Mouse (Mus musculus) limb, embryonic 15.5 days (tissue): ENCODE results near the gene Nfatc2. TPM values are rescaled to one million over a fixed set of nuclear protein-coding genes. Genes with fewer than 3 reads are reported as not detected.
A peak's percentile ranks its signal among the peaks of the same experiment; 100 is the strongest.

Experiments
- ATAC-seq: fragments of 200-750 bp; cut with Nextera tagmentation; 2 replicates; pipeline ENCODE4 v1.8.0; 2017; ENCODE audit warnings: low read depth, moderate TSS enrichment; ENCODE audit not compliant: insufficient number of reproducible peaks, low FRiP score, low TSS enrichment
- H3K27ac ChIP-seq: fragments of 300-500 bp; sonication (generic); 2 replicates; pipeline ENCODE4 v1.5.1; 2015; ENCODE audit warnings: moderate library complexity, mild to moderate bottlenecking, inconsistent platforms
- H3K27me3 ChIP-seq: fragments of 300-500 bp; sonication (generic); 2 replicates; pipeline ENCODE4 v1.6.1; 2015; ENCODE audit warnings: inconsistent platforms
- H3K36me3 ChIP-seq: fragments of 300-500 bp; sonication (generic); 2 replicates; pipeline ENCODE4 v1.6.1; 2015; ENCODE audit warnings: inconsistent platforms
- H3K4me1 ChIP-seq: fragments of 300-500 bp; sonication (generic); 2 replicates; pipeline ENCODE4 v1.6.1; 2015; ENCODE audit warnings: inconsistent platforms
- H3K4me2 ChIP-seq: fragments of 300-500 bp; sonication (generic); 2 replicates; pipeline ENCODE4 v1.6.1; 2015; ENCODE audit warnings: mild to moderate bottlenecking, inconsistent platforms
- H3K4me3 ChIP-seq: fragments of 300-500 bp; sonication (generic); 2 replicates; pipeline ENCODE4 v1.5.1; 2015; ENCODE audit warnings: mild to moderate bottlenecking, inconsistent platforms
- H3K9ac ChIP-seq: fragments of 300-500 bp; sonication (generic); 2 replicates; pipeline ENCODE4 v1.6.1; 2015; ENCODE audit warnings: inconsistent platforms
- H3K9me3 ChIP-seq: fragments of 300-500 bp; sonication (generic); 2 replicates; pipeline ENCODE4 v1.6.1; 2016; ENCODE audit warnings: inconsistent platforms
- WGBS: fragments of 180-500 bp; shearing (Covaris S2); methylation state at CpG from one replicate; pipeline ENCODE4 v1.1.7; 2015; 5-methylcytosine and 5-hydroxymethylcytosine counted together
- polyA plus RNA-seq: library from polyadenylated mRNA; unstranded; fragments of >200 nt; fragmentation: Nextera tagmentation; extraction: Ambion mirVana; gene quantifications from 2 replicates; pipeline ENCODE4 v1.2.1, GENCODE M21; 2015

The Nfatc2 gene
- polyA plus RNA-seq = 6.2 and 8.9 TPM in 2 replicates

DNA sequence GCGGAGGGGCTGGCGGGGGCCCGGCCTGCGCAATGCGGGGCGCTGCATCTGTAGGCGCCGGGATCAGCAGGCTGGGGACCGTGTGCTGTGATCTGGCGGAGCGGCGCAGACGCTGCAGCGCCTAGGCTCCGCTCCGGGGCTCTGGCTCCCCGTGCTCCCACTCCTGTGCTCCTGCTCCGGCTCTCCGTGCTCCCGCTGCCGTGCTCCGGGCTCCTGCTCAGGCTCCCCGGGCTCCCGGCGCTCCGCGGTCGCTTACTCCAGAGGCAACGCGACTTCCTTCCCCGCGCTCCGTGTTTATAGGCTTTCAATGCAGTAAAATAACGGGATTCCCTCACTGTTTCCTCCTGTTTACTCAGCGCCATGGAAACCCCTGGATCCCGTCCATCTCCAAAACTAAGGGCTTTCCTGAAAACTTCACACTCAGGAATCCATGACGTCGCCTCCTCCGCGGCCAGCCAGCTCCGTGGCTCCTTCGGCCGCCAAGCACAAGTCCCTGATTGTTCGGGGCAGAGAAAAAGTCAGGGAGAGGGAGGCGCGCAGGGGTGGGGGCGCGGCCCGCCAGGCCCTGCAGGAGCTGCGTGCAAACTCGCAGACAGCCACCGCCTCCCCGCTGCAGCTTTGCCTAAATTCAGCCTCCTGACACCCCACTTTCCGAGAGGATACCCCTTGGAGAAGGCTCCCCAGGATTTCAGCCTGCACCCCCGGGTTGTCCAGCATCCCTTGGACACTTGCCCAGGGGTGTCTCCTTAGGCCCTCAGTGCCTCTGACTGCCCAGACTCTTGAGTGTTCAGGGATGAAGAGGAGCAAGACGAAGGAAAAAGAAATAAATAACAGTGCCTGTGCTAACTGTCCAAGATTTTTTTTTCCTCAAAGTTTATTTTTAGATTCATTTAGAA lies at the start of gene Nfatc2:
Nfatc2 (minus strand) TSS at position 167 of the 896 bp plus-strand sequence.
- H3K4me1 ChIP-seq = peaks cover 64% of the 10 kb centered on the region
- peaks cover 28% of the 10 kb centered on the region for H3K27me3 ChIP-seq
- peak within 1 kb of the TSS; percentile 92 for H3K27ac ChIP-seq
- H3K36me3 ChIP-seq = no peaks in the 10 kb centered on the region
- H3K4me3 ChIP-seq = peak within 1 kb of the TSS; percentile 63
- peak within 1 kb of the TSS; percentile 91 for H3K4me2 ChIP-seq
- H3K9me3 ChIP-seq = no peaks in the 10 kb centered on the region
- peak; percentile 77 for ATAC-seq
- peak within 1 kb of the TSS; percentile 75 for H3K9ac ChIP-seq
- 1% methylated on average over 54 of the region's 56 CpGs for WGBS

DNA sequence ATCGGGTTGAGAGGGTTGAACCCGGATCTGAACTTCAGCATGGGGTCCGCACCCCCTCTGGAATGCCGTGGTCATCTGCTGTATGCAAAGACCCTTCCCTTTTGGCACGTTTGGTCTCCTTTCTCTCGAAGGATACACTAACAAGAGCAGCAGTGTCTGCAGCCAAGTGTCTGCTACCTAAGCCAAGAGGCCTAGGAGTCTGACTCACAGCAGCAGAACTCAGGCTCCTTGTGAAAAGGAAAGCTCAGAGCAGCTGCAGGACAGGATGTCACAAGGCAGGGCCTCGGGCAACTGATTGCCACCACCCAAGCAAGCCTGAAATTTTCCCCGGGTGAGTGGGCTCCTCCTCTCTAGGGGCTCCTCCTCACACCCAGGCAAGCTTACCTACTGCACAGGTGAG lies 46.7 kb upstream of the Nfatc2 start:
- WGBS = 66% methylated on average over 8 of the region's 8 CpGs
- no peaks in the 10 kb centered on the region for H3K27me3 ChIP-seq

DNA sequence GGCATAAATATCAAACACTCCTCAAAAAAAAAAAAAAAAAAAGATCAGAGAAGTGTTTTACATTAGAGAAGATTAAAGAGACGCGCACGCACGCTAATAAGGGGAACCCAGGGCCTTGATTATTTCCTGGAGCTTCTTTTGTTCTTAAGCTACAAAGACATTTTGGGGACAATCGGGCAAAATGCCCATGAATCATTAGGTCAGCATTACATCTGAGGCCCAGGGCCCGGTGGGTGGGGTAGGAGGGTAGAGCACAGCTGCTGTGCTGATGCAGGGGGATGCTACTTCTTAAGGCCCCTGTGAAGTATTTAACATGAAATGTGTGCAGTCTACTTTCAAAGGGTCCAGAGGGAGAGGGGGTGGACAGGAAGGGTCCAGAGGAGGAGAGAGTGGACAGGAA lies 43.4 kb upstream of the Nfatc2 start:
- Histone ChIP-seq H3K9ac (no peak overlapping the region), H3K4me2 (no peak overlapping the region), H3K27me3 (no peaks in the 10 kb centered on the region), H3K4me1 (no peaks in the 10 kb centered on the region), H3K4me3 (no peak overlapping the region), H3K27ac (no peak overlapping the region), H3K36me3 (peaks cover 67% of the 10 kb centered on the region), H3K9me3 (no peaks in the 10 kb centered on the region)
- no peak for ATAC-seq
- WGBS = 57% methylated on average over 6 of the region's 6 CpGs

More for the DNA sequence above, 46.7 kb upstream of the Nfatc2 start:
- H3K9me3 ChIP-seq = no peaks in the 10 kb centered on the region
- no peaks in the 10 kb centered on the region for H3K4me1 ChIP-seq
- H3K36me3 ChIP-seq = peaks cover 60% of the 10 kb centered on the region
- H3K4me3 ChIP-seq = no peak overlapping the region
- ATAC-seq = no peak
- no peak overlapping the region for H3K9ac ChIP-seq
- no peak overlapping the region for H3K4me2 ChIP-seq
- H3K27ac ChIP-seq = no peak overlapping the region

DNA sequence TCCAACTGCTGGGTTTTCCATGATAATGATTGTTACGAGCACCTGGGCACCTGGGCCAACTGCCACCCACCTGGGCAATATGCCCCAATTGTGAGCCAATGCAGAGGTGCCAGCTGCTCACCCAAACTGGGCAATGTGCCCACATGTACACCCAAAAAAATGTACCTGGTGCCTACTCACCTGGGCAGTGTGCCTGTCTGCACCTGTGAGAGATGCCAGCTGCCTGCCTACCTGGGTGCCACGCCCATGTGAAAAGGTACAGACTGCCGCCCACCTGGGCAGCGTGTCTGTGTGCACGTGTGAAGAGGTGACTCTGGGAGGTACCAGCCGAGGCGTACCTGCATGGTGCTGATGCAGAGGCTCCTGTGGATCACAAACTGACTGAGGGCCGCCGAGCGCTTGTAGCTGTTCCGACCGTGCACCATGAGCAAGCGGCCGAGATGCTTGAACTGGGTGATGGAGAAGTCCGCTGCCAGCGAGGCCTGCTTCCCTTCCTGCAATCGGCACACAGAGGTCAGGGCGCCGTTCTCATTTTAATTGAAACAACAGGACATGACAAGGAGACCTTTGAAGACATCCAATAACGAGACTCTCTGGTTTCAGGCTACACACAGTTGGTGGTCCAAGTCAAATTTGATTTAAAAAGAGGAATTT lies 42.2 kb upstream of the Nfatc2 start:
- Histone ChIP-seq H3K9ac (no peak overlapping the region), H3K4me3 (no peak overlapping the region), H3K9me3 (no peaks in the 10 kb centered on the region), H3K27ac (no peak overlapping the region), H3K27me3 (no peaks in the 10 kb centered on the region), H3K4me2 (no peak overlapping the region), H3K4me1 (no peaks in the 10 kb centered on the region), H3K36me3 (peaks cover 67% of the 10 kb centered on the region)
- no peak for ATAC-seq
- WGBS = 66% methylated on average over 20 of the region's 20 CpGs

DNA sequence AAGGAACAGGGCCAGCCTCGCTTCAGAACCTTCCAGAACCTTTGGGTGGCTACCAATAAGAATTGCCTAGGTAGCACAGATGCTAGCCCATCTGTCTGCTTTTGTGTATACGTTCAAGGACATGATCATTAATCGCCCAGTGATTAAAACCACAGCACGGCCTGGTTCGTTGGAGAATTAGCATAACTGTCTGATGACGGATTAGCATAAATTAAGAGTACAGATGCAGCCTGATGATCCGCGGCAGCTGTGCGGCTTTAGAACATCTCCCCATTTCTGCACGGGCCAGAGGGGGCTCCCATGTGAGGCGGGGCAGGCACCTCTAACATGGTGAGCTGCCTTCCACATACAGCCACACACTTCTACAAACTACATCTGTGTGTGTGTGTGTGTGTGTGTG lies 40.7 kb upstream of the Nfatc2 start:
- no peak overlapping the region for H3K9ac ChIP-seq
- H3K4me1 ChIP-seq = peaks cover 4% of the 10 kb centered on the region; the same call in 1 of the 2 replicates
- H3K27ac ChIP-seq = no peak overlapping the region
- WGBS = 80% methylated on average over 11 of the region's 11 CpGs
- no peak overlapping the region for H3K4me2 ChIP-seq
- no peak for ATAC-seq
- no peaks in the 10 kb centered on the region for H3K9me3 ChIP-seq
- peaks cover 63% of the 10 kb centered on the region for H3K36me3 ChIP-seq
- no peak overlapping the region for H3K4me3 ChIP-seq
- no peaks in the 10 kb centered on the region for H3K27me3 ChIP-seq

DNA sequence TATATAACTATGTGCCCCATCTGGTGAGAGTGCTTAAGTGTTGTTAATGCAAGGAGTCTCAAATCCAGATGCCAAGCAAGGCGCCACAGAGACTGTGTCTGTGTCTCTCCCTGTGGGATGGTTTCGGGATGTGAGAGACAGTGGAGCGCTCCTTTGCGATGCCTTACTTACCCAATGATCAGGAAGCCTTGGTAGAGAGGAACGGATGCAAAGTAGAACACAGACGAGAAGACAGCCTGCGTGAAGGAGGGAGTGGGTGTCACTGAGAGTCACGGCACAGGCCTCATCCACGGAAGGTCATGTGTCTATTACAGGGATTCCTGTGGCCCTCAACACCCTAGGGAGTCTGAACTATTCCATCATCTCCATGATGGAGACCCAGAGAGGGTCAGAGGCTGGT lies 39.0 kb upstream of the Nfatc2 start:
- no peak for ATAC-seq
- no peak overlapping the region for H3K4me3 ChIP-seq
- 89% methylated on average over 9 of the region's 9 CpGs for WGBS
- H3K4me2 ChIP-seq = no peak overlapping the region
- peaks cover 8% of the 10 kb centered on the region; the same call in 1 of the 2 replicates for H3K4me1 ChIP-seq
- H3K9ac ChIP-seq = no peak overlapping the region
- H3K9me3 ChIP-seq = no peaks in the 10 kb centered on the region
- H3K27ac ChIP-seq = no peak overlapping the region
- H3K27me3 ChIP-seq = 0 out of 2 replicates have a peak, but pooled peaks cover 5% of the 10 kb centered on the region
- H3K36me3 ChIP-seq = peaks cover 57% of the 10 kb centered on the region

DNA sequence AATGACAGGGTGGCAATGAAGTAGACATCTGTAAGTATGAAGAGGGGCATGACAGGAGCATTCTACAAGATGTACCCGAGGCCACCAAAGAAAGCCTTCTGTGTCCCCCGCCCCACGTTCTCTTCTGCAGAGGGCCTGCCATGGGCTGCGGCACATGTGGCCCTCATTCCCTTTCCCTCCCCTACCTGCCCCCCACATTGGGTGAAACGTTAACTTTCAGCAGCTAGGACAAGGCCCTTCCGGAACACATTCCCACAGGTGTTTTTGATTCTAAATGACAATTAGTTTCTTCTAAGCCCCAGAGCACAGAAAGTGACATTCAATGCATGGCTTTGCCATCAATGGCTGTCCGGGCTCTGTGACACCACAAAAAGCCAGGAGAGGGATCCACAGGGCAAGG lies 33.4 kb upstream of the Nfatc2 start:
- H3K9me3 ChIP-seq = no peaks in the 10 kb centered on the region
- no peak overlapping the region for H3K4me3 ChIP-seq
- 44% methylated on average over 7 of the region's 7 CpGs for WGBS
- H3K4me2 ChIP-seq = no peak overlapping the region
- H3K36me3 ChIP-seq = peaks cover 40% of the 10 kb centered on the region
- no peak for ATAC-seq
- no peak overlapping the region for H3K9ac ChIP-seq
- peaks cover 26% of the 10 kb centered on the region for H3K27me3 ChIP-seq
- H3K27ac ChIP-seq = no peak overlapping the region
- H3K4me1 ChIP-seq = peaks cover 15% of the 10 kb centered on the region; the same call in 1 of the 2 replicates

DNA sequence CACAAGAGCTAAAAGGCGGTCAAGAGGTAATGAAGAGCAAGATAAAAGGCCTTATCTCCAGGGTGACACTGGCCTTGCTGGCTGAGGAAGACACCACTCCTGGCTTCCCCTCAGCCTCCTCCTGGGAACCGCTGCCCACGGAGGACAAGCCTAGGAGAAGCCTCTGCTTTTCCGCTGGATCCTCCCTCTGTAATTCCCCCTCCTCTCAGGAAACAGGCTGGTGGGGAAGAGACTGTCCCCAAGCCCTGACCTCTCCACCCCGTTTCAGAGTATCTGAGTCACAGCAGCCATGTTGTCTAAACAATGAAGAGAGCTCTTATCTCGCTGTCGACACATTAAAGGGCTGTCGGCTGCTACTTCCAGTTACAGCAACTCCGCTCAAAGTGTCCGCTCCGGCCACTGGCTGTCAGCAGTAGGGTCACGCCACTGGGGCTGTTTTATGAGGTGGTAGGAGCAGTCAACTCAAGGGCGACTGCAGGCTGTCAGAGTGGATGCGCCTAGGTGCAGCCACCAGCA lies 31.9 kb upstream of the Nfatc2 start:
- Histone ChIP-seq H3K36me3 (peaks cover 27% of the 10 kb centered on the region), H3K9ac (no peak overlapping the region), H3K9me3 (no peaks in the 10 kb centered on the region), H3K27me3 (peaks cover 26% of the 10 kb centered on the region), H3K27ac (no peak overlapping the region), H3K4me2 (no peak overlapping the region), H3K4me1 (peaks cover 18% of the 10 kb centered on the region), H3K4me3 (no peak overlapping the region)
- ATAC-seq = no peak
- WGBS = 46% methylated on average over 14 of the region's 14 CpGs

DNA sequence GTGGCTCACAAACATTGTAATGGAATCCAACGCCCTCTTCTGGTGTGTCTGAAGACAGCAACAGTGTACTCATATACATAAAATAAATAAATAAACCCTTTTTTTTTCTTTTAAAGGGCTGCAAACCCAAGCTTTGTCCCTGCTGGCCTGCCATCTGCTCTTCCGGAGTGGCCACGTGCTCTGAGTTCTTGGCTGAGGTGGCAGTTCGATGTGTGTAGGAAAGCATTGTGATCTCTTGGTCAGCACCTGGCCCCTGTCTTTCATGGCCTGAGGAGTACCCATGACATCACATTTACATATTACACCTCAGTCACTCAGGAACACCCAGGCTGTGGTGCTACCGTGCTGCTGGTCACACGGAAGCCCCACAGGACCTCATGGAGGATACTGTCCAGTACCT lies 31.1 kb upstream of the Nfatc2 start:
- Histone ChIP-seq H3K4me1 (peaks cover 24% of the 10 kb centered on the region), H3K27ac (no peak overlapping the region)

DNA sequence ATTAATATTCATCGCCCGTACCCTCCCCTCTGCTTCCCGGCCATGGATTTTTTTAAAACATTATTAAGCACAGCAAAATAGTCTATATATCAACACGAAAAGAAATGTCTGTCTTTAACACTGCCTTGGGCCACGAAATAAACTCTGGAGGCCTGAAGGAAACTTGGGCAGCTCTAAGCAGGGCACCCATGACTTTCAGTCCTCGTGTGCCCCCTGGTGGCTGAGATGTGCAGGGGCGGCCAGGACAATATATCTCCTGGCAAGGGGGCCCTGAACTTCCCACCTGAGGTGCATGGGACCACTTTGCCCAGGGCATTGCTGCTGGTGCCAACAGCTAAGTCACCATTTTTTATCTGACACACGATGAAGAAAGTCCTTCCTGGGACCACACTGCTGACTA lies 27.3 kb upstream of the Nfatc2 start:
- peak overlapping the region; percentile 60; the same call in 1 of the 2 replicates for H3K27ac ChIP-seq
- no peak overlapping the region for H3K4me2 ChIP-seq
- WGBS = 16% methylated on average over 8 of the region's 8 CpGs
- no peaks in the 10 kb centered on the region for H3K9me3 ChIP-seq
- no peak overlapping the region for H3K9ac ChIP-seq
- peaks cover 31% of the 10 kb centered on the region for H3K4me1 ChIP-seq
- H3K4me3 ChIP-seq = no peak overlapping the region
- peak; percentile 74 for ATAC-seq
- H3K36me3 ChIP-seq = peaks cover 8% of the 10 kb centered on the region; the same call in 1 of the 2 replicates
- H3K27me3 ChIP-seq = peaks cover 8% of the 10 kb centered on the region; the same call in 1 of the 2 replicates

More for the DNA sequence above, 31.1 kb upstream of the Nfatc2 start:
- Histone ChIP-seq H3K27me3 (peaks cover 26% of the 10 kb centered on the region), H3K9me3 (no peaks in the 10 kb centered on the region), H3K4me2 (no peak overlapping the region), H3K4me3 (no peak overlapping the region), H3K9ac (no peak overlapping the region), H3K36me3 (peaks cover 22% of the 10 kb centered on the region)
- ATAC-seq = no peak
- 77% methylated on average over 6 of the region's 6 CpGs for WGBS

DNA sequence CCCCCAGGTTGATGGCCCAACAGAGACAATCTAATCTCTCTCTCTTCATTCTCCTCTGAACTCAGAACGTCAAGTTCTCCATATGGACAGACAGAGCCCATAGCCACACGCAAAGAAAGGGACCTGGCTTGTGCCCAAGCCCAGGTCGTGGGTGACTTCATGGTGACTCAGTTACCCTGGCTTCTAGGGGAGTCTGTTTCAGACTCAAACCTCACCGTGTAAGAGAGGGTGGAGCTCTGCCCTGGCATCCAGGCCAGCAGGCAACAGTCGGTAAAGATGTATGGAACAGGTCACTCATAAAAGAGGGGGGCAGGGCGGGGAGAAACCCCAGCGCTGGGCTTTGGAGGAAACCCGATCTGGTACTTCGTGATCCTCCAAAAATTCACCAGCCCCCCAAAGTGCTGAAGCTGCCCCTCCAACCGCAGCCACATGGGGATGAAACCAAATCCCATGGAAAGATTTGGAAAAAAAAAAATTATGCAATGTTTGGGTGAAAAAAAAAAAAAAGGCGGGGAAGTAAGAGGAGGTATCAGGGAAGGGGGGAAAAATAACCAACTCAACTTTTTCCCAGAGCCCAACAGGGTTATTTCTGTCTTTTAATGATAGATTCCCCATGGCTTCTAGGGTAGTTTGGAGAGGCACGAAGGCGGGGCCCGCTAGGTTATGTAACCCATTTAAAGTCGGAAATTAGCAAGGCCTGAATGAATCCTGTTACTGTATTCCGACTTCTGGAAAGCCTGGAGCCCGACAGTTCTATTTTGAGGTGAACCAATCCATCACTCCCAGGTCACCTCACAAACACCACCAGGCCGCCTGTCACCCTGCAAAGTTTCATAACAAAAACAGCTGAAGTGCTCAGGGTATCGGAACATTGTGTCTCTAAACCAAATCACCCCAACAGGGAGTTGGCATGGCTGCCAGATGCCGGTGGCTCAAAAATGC lies 26.6 kb upstream of the Nfatc2 start:
- WGBS = 31% methylated on average over 20 of the region's 20 CpGs
- no peak overlapping the region for H3K9ac ChIP-seq
- peak overlapping the region; percentile 60; the same call in 1 of the 2 replicates for H3K27ac ChIP-seq
- no peak overlapping the region for H3K4me3 ChIP-seq
- no peak overlapping the region for H3K4me2 ChIP-seq
- H3K36me3 ChIP-seq = peaks cover 1% of the 10 kb centered on the region; the same call in 1 of the 2 replicates
- peaks cover 31% of the 10 kb centered on the region for H3K4me1 ChIP-seq
- H3K9me3 ChIP-seq = no peaks in the 10 kb centered on the region
- 0 out of 2 replicates have a peak, but pooled peaks cover 1% of the 10 kb centered on the region for H3K27me3 ChIP-seq
- 0 out of 2 replicates have a peak, but pooled peaks have one; percentile 38 for ATAC-seq
